Mouse (Mus musculus): Measurements from ENCODE around the gene Slc16a13. TPM values are rescaled to one million over a fixed set of nuclear protein-coding genes. Genes with fewer than 3 reads are reported as not detected.
A peak's percentile ranks its signal among the peaks of the same experiment; 100 is the strongest.

Gene Slc16a13
- polyA plus RNA-seq, 1 experiment from 2014 or later: 1.9 TPM

GRCm38 (mm10) chr11:70238591-70239440, 18.0 kb upstream of the Slc16a13 start:
- DNase-seq (no peak), ATAC-seq (no peak)
- Histone ChIP-seq H3K27me3 (ENCODE audit: insufficient read depth, low read length) (no peaks in the 10 kb centered on the region), H3K4me3 (ENCODE audit: low read depth, low read length) (peak overlapping the region; percentile 92), H3K36me3 (replicated peaks; ENCODE audit: insufficient read depth, low read length) (peaks cover 11% of the 10 kb centered on the region; the same call in 1 of the 2 replicates), H3K4me2 (ENCODE audit: low read depth, low read length) (peak overlapping the region; percentile 87), H3K4me1 (ENCODE audit: insufficient read depth) (peaks cover 21% of the 10 kb centered on the region), H3K9ac (replicated peaks) (peak overlapping the region; percentile 96), H3K9me3 (ENCODE audit: low read length) (no peaks in the 10 kb centered on the region), H3K27ac (ENCODE audit: low read depth) (peak overlapping the region; percentile 94)
- TF ChIP-seq EP300 (IDR thresholded peaks at IDR 0.05; ENCODE audit: low read depth): no peak
- TF ChIP-seq CTCF (IDR thresholded peaks at IDR 0.05; ENCODE audit: low read depth): no peak
- 10% methylated on average over 22 of the region's 23 CpGs for WGBS (ENCODE audit: insufficient replicate concordance)

GRCm38 (mm10) chr11:70237457-70238167, 16.7 kb upstream of the Slc16a13 start, which contains the start of gene 0610010K14Rik:
0610010K14Rik (minus strand) TSS chr11:70237914.
- DNase-seq (peak; percentile 98), ATAC-seq (peak; percentile 92)
- WGBS (ENCODE audit: insufficient replicate concordance): under 1% methylated on average over 62 of the region's 70 CpGs
- peaks cover 21% of the 10 kb centered on the region for H3K4me1 ChIP-seq (ENCODE audit: insufficient read depth)
- H3K4me2 ChIP-seq (ENCODE audit: low read depth, low read length): peak within 1 kb of the TSS; percentile 87
- peak within 1 kb of the TSS; percentile 92 for H3K4me3 ChIP-seq (ENCODE audit: low read depth, low read length)
- peaks cover 11% of the 10 kb centered on the region; the same call in 1 of the 2 replicates for H3K36me3 ChIP-seq (replicated peaks; ENCODE audit: insufficient read depth, low read length)
- H3K9ac ChIP-seq (replicated peaks): peak within 1 kb of the TSS; percentile 96
- TF ChIP-seq EP300 (IDR thresholded peaks at IDR 0.05; ENCODE audit: low read depth): peak; percentile 27; the same call in 1 of the 2 replicates
- TF ChIP-seq CTCF (IDR thresholded peaks at IDR 0.05; ENCODE audit: low read depth): peak; percentile 79
- H3K9me3 ChIP-seq (ENCODE audit: low read length): no peaks in the 10 kb centered on the region
- H3K27me3 ChIP-seq (ENCODE audit: insufficient read depth, low read length): no peaks in the 10 kb centered on the region
- peak within 1 kb of the TSS; percentile 94 for H3K27ac ChIP-seq (ENCODE audit: low read depth)

- Histone ChIP-seq H3K27me3 (ENCODE audit: insufficient read depth, low read length) (no peaks in the 10 kb centered on the region), H3K9ac (replicated peaks) (peak overlapping the region; percentile 96), H3K9me3 (ENCODE audit: low read length) (no peaks in the 10 kb centered on the region), H3K4me3 (ENCODE audit: low read depth, low read length) (peak overlapping the region; percentile 92), H3K27ac (ENCODE audit: low read depth) (peak overlapping the region; percentile 94), H3K4me1 (ENCODE audit: insufficient read depth) (peaks cover 21% of the 10 kb centered on the region), H3K4me2 (ENCODE audit: low read depth, low read length) (peak overlapping the region; percentile 87), H3K36me3 (replicated peaks; ENCODE audit: insufficient read depth, low read length) (peaks cover 11% of the 10 kb centered on the region; the same call in 1 of the 2 replicates)
- TF ChIP-seq EP300 (IDR thresholded peaks at IDR 0.05; ENCODE audit: low read depth) (no peak), CTCF (IDR thresholded peaks at IDR 0.05; ENCODE audit: low read depth) (no peak)
- DNase-seq (no peak), ATAC-seq (no peak)
- 11% methylated on average over 7 of the region's 7 CpGs for WGBS (ENCODE audit: insufficient replicate concordance)
Observed at GRCm38 (mm10) chr11:70236717-70237116, 15.9 kb upstream of the Slc16a13 start.

DNA sequence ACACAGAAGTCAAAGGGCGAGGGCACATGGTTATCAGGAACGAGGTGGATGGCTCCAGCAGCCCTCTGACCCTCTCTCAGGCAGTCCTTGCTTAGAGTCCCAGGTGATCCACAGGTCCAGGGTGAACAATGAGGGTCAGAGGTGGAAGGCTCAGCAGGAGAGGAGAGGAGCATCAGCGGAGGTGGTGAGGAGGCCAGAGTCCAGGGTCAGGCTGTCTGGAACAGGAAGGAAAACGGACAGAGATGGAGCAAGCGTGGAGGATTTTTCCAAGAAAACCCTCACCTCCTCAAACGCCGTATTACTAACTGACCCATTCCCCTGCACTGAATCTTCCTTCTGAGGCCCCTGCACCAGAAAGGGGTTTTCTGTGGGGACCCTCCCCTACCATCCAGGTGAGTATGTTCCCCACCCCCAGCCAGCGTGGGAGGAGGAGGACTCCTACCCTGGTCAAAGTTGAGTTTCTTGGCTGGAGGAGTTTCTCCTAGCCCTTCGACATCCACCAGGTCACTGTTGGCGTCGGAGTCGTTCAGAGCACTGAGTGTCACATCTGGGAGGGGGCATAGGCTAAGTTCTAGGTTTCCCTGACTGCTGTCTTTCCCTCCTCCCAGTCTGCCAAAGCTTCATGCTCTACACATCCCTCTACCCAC, 14.5 kb upstream of the Slc16a13 start:
- Histone ChIP-seq H3K9me3 (ENCODE audit: low read length) (no peaks in the 10 kb centered on the region), H3K36me3 (replicated peaks; ENCODE audit: insufficient read depth, low read length) (peaks cover 11% of the 10 kb centered on the region; the same call in 1 of the 2 replicates), H3K4me3 (ENCODE audit: low read depth, low read length) (no peak overlapping the region), H3K4me1 (ENCODE audit: insufficient read depth) (peaks cover 17% of the 10 kb centered on the region), H3K9ac (replicated peaks) (no peak overlapping the region), H3K27me3 (ENCODE audit: insufficient read depth, low read length) (no peaks in the 10 kb centered on the region), H3K27ac (ENCODE audit: low read depth) (no peak overlapping the region), H3K4me2 (ENCODE audit: low read depth, low read length) (no peak overlapping the region)
- no peak for ATAC-seq
- 81% methylated on average over 12 of the region's 12 CpGs for WGBS (ENCODE audit: insufficient replicate concordance)
- no peak for TF ChIP-seq CTCF (IDR thresholded peaks at IDR 0.05; ENCODE audit: low read depth)
- no peak for DNase-seq

GRCm38 (mm10) chr11:70234497-70234896, 13.6 kb upstream of the Slc16a13 start:
- Histone ChIP-seq H3K36me3 (replicated peaks; ENCODE audit: insufficient read depth, low read length) (peaks cover 11% of the 10 kb centered on the region; the same call in 1 of the 2 replicates), H3K9me3 (ENCODE audit: low read length) (no peaks in the 10 kb centered on the region), H3K27me3 (ENCODE audit: insufficient read depth, low read length) (peaks cover 8% of the 10 kb centered on the region), H3K4me1 (ENCODE audit: insufficient read depth) (peaks cover 23% of the 10 kb centered on the region), H3K4me3 (ENCODE audit: low read depth, low read length) (no peak overlapping the region), H3K4me2 (ENCODE audit: low read depth, low read length) (no peak overlapping the region), H3K9ac (replicated peaks) (no peak overlapping the region), H3K27ac (ENCODE audit: low read depth) (no peak overlapping the region)
- no peak for ATAC-seq
- 51% methylated on average over 8 of the region's 8 CpGs for WGBS (ENCODE audit: insufficient replicate concordance)
- no peak for DNase-seq
- TF ChIP-seq EP300 (IDR thresholded peaks at IDR 0.05; ENCODE audit: low read depth) (no peak), CTCF (IDR thresholded peaks at IDR 0.05; ENCODE audit: low read depth) (no peak)

Data from liver, postnatal 0 days (tissue).